Mouse (Mus musculus) adrenal gland, adult 8-10 months (tissue): ENCODE results near the gene Tspan2. TPM values are rescaled to one million over a fixed set of nuclear protein-coding genes. Genes with fewer than 3 reads are reported as not detected.

Experiments used
- DNase-seq: peaks from one replicate; pipeline ENCODE4 v3.0.0; 2022
- total RNA-seq, 4 experiments: library from RNA; stranded (reverse); gene quantifications; 2 replicates each; pipeline ENCODE4 v1.2.4; 2022

Tspan2 gene
- total RNA-seq, 4 experiments from 2014 or later = 4.8 to 10.0 (median 7.3) TPM

DNA sequence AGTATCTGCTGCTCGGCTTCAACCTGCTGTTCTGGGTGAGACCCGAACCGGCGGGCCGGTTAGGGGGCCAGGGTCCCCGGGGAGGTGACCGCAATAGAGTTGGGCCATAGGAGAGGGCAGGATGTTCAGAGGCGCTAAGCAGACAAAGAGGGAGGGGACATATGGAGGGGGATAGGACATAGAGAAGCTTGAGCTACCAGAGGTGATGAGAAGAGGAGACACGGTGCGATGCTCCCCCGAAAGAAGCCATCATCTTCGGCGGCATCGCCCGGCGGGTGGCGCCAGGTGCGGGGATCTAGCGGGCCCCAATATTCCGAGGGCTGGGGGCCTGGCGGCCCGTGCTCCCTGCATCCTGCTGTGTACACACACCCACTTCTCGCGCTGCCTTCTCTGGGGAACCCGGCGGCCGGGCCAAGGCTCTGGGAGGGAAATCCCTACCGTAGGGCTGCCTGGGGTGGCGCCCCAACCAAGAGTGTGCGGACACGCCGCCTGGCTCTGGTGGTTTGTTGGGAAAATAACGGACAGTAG is 766 bp downstream of the Tspan2 start:
- DNase-seq = no peak

DNA sequence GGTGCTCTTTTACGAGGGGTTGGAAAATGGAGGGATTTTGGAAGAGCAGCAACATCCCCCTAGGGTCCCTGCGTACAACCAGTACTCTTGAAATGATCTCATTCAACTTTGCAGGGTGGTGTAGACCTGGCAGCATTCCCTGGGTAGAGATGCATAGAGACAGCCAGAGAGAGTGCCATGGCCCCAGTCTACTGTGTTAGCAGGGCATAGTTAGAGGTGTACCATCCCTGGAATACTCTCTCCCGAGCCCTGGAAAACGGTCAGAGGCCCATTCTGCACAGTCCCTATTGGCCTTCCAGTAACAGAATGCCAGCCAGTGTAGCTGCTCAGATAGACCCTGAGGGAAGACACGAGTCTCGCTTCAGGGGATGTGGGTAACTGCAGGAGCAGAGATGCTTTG is 1.3 kb downstream of the Tspan2 start:
- DNase-seq = no peak

DNA sequence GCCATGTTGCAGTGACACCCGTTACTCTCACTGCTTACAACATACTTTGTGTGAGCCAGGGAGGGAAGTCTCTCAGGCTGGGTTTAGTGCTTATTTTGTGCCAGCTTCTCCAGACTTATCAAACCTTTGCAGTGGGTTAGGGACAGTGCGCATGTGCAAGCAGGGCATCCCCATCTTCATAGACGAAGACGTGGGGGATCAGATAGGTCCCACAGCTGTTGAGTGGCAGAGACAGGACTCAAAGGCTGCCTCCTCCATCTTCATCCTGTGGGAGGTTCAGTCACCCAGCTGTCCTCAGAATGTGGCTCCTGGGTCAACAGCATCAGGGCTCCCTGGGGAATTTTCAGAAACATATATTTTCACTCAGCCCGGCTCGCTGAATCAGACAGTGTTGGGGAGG is 2.1 kb downstream of the Tspan2 start:
- DNase-seq = no peak

DNA sequence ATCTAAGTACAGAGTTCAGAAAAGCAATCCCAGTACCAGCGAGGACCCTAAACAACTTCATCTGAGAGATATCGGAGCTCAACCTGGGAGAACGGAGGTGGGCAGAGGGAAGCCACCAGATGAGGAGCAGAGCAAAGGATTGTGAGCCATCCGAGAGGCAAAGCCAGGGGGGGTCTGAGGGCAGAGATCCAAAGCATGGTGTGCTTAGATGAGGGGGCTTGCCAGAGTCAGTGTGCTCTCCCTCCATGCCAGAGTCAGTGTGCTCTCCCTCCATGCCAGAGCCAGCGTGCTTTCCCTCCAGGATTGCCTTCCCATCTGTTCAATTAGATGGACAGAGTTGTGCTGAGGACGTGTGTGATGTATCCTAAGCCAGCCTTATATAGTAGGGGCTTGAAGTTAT is 2.8 kb downstream of the Tspan2 start:
- no peak for DNase-seq

DNA sequence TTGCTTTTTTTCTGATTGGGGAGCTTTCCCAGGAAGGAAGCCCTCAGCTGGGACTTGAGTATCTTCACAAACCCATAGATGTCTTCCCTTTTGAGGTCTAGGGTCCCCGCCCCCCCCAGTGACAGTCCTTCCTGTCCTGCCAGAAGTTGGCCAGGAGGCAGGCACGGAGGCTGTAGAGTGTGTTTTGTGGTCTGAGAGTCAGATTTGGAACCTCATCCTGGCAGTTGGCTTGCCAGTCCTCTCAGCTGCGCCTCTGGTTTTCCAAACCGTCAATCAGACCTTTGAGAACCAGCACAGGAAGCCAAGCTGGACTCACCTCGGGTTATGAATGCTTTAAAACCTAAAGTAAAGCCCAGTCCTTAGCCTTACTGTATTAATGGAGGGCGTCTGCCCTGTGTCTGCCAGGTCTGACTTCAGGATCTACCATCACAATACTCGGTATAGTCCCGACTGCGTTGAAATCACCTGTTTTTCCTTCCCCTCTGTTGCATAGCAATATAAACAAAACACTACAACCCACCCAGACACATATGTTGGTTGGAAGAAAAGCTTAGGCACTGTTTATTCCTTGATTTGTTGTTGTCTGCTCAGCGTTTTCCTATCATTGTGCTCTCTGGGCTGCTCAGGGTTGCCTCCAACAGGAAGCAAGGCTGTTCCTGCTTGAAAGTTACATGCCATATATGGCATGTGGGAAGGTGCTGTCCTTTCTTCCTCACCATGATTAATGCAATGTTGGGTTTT is 4.0 kb downstream of the Tspan2 start:
- no peak for DNase-seq

DNA sequence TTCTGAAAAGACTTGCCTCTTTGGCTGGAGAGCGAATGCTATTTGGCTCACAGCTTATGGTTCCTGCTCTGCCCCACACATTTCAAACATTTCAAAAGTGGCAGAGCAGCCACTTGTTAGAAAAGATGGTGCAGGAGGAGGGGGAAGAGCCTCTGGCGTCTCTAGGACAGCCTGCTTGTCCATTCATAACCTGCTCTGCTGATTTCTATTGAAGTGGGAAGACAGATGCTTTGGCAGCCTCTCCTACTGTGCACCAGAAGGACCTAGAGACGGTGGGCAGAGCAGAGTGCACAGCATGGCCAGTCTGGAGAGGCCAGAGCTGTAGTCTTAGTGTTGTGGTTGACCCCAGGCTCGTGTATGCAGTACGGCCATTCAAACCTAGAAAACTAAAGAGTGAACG is 4.6 kb downstream of the Tspan2 start:
- DNase-seq = no peak

DNA sequence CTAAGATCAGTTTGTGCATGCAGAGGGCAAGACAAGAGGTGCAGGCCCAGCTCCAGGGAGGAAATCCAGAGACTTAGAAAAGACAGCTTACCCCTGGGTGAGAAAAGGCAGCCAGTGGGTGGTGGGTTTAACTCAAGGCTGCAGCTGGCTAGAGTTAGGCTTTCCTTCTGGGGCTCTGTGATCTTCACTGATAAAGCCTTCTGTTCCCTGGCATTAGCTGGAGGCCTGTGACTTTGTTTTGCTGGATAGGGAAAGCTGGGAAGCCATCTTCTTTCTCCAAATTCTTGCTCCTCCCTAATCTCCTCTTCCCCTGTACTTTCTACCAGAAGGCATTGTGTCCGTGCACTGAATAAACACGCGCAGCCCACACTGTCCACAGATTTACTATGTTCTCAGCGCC is 8.4 kb downstream of the Tspan2 start:
- no peak for DNase-seq

DNA sequence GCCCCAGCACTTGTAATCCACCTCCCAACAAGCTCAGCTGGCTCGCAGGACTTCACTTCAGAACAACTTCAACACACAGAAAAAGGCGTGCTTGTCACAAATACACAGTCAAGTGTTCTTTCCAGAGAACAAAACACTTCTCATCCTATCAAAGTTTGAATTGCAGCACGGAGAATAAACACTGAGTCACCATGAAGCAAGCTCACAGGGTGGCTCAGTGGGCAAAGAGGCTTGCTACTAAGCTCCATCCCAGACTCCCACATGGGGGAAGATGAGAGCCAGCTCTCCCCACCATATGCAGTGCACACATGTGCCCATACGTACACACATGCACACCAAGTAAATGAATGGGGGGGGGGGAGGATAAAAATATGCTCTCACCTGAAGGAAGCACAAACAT is 8.9 kb downstream of the Tspan2 start:
- no peak for DNase-seq

DNA sequence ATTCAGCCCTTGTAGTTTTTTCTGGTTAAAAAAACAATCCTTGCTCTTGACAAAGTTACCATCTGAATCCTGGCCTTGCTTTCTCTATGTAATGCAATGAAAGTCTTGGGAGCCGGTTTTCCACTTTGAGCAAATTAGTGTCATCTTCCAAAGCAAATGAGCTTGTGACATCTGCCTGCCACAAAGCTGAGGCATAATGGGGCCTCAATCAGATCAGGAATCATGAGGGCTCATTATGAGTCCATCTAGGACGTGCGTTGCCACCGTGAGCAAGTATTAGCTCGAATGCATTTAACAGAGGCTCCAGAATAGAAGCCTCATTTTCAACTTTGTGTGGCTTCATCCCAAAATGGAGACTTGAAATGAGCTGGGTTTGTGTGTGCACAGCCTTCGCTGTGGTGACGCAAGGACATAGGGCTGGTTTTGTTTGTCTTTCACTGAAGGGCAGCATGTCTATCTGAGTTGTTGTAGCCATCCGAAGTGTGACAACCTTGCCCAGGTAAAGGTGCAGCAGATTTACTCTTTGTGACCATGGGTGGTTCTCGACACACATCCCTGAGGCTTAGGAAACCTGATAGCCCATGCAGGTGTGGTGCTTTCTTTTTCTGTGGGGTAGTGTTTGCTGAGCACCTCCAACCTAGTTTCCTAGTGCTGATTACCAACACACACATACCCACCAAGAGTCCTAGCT is 9.6 kb downstream of the Tspan2 start:
- no peak for DNase-seq

DNA sequence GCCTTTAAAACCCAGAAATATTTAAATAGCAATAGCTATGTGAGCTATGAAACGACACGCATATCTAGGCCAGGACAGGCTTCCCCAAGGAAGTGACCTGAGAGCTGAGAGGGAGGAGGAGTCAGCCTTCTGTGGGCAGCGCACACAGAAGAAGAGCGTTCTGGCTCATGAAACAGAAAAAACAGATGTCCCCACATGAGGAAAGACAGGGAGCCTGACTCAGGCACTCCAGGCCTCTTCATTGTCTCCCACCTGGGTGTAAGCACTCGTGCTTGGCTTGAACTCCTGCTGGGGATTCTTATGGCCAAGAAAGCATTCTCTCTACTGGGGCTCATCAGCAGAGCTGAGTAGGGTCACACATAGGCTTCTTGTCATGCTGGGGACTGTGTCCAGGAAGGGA is 10.3 kb downstream of the Tspan2 start:
- DNase-seq = no peak

DNA sequence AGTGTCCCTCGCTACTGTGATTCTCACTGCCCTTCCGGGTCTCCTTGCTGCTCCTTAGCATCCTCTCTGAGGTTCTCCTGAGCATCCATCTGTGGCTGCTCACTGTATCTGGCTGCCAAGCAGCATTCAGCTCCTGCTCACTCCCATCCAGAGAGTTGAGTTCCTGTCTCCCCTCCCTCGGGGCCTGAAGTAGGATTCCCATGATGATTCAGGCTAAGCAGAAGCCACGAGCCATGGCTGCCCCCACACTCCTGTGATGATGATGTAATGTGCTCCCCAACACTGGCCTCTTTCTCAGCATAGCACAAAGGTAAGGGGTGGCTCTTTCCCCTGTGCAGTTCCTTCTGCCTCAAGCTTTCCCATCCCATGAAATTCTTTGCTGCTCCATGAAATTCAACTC is 11.8 kb downstream of the Tspan2 start:
- no peak for DNase-seq

DNA sequence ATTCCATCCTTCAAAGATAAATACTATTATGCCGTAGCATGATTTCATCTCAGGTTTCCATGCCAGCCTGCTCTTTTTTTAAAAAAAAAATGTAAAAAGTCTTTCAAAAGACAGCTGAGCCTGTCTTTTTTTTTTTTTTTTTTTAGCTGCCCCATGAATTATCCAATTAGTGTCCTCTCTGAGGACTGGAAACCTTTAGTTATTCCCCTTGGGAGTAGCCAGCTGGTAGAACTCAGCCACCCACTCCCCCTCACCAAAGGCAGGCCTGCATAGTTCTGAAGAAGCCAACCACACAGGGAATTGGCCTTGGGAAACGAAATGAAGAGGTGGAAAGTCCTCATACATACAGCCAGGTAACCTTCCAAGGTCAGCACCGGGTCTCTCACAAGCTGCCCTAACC is 13.7 kb downstream of the Tspan2 start:
- DNase-seq = no peak

DNA sequence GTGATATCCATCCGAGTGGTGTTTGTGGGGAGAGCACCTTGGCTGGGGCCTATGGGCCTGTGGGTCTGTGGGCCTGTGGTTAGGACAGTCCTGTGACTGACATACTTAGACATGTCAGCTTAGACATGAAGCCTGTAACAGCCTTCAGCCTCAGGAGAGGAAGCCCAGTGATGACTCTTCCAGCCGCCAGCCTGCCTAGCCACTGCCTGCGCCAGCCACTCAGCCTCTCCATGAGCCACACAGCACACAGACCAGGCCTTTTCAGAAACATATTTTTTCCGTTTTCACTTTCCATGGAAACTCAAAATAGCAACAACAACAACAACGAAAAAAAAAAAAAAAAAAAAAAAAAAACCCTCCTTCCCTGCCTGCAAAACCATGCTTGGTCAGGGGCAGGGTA is 14.4 kb downstream of the Tspan2 start:
- no peak for DNase-seq

DNA sequence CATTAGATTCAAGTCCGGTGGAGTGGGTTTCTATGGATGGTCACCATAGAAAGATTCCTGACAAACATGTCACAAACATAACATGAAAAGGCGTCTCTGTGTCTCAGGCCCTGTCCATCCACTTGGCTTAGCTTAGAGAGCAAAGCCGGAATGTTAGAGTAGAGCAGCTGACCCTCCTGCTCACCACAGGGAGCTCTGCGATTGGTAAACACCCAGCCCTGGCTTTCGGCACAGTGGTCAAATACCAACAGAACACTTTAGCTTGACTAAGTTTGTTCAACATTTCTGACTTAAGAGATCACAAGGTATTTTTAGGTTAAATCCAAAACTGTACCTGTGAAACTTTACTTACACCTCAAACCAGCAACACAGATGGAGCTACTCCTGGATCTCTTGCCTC is 16.8 kb downstream of the Tspan2 start:
- no peak for DNase-seq

DNA sequence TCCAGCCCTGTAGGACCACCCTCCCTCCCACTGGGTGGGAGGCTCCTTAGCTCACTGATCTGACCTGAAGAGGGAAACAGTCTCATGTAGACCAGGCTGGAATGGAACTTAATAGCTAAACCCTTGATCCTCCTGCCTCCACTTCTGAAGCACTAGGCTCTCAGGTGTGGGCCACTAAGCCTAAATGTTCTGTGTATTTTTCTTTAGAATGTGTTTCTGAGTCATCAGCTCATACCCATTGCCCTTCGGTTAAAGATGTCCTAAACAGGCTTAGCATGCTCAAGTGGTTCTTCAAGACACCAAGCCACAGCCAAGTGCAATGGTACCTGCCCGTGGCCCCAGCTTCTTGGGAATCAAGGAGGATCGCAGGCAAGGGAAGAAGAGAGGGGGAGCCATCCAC is 17.2 kb downstream of the Tspan2 start:
- DNase-seq = no peak

DNA sequence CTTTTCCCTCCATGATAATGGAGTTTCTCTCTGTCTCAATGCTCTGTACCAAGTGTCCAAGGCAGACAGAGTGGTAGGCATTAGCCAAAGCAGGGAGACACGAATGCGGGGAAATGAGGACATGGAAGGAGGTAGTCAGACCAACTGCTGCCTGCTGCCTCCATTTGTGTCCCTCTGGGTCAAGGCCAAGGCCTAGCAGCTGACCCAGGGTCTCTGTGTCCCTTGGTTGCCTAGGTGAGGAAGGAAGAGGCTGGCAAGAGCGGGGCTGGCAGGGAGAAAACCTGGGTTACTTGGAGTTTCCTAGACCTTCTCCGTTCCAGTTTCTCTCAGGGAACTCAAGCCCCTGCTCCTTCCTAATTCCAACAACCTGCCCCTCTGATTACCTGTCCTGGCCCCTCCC is 17.7 kb downstream of the Tspan2 start:
- DNase-seq = no peak

DNA sequence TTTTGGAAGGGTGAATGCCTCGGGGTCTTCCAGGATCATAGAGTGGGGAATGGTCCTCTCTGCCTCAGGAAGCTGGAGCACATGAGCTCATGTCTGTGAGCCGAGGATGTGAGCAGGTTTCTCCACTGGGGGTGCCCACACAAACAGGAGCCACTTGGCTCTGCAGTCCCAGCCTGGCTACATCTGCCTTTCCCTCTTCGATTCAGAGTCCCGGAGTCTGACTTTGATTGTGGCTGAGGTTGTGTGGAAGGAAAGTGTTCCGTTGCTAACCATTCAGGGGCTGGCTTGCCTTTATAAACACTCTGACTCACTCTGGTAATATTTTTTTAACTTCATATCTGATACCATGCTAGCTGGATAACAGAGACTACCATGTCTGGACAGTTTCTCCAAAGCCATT is 18.1 kb downstream of the Tspan2 start:
- no peak for DNase-seq

DNA sequence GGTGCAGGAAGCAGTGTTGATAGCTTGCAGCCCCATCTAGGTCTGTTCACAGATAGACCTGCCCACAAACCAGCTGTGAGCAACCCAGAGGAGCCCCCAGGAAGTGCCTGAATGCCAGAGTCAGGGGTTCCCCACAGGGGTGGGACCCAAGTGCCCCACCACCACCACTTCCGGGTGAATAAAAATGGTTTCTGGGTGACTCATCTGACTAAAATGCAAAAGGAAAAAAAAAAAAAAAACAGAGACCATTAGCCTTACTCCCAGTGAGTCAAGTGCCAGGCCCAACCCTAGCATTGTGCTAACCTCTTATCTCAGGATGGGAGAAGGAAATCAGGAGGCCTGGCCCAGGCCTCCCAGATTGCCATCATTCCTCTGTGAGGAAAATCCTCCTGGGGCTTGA is 21.5 kb downstream of the Tspan2 start:
- DNase-seq = no peak

DNA sequence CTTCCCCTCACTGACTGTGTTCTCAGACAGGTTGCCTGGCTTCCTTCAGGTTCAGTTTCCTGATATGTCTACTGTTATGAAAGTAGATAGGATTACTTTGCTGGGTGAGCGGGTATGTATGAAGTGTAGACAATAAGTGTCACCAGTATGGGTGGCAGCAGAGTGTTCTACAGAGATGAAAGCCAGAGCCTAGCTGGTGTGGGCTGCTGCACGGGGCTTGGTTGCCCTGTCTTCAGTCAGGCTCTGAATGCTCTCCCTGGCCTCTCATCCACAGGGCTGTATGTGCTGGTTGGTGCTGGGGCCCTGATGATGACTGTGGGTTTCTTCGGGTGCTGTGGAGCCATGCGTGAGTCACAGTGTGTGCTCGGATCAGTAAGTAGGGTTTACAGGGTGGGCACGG is 22.7 kb downstream of the Tspan2 start:
- DNase-seq = no peak

DNA sequence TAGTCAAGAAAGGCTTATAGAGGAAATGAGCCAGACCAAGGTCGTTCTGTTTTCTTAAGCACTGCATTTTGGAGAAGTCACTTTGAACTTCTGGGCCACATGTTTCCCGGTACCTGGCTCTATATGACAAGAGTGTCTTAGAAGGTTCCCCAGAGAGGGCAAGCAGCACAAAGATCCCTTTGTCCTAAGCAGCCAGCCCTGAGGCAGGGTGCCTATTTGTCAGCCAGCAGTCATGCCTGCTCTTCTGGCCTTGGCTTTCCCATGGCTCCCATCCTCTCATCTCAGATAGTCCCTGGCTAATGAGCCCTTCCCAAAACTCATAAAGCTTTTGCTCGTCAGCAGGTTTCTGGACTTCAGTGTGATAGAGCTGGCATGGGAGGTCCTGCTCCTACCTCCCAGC is 25.9 kb downstream of the Tspan2 start:
- no peak for DNase-seq

DNA sequence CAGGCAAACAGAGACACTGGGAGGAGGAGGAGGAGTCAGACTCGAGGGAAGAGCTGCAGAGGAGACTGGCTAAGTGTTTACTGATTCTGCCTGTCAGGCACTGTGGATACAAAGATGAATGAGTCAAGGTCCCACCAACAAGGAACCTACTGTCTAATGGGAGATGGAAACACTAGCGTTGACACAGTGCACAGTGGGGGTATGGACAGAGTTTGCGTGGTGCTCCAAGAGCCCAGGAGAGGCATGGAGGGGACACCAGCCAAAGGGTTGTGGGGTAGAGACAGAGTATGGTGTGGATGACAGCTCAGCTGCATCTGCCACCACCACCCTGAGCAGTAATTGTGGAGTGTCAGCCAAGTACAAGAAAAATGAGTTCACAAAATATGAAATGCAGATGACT is 28.1 kb downstream of the Tspan2 start:
- DNase-seq = no peak

DNA sequence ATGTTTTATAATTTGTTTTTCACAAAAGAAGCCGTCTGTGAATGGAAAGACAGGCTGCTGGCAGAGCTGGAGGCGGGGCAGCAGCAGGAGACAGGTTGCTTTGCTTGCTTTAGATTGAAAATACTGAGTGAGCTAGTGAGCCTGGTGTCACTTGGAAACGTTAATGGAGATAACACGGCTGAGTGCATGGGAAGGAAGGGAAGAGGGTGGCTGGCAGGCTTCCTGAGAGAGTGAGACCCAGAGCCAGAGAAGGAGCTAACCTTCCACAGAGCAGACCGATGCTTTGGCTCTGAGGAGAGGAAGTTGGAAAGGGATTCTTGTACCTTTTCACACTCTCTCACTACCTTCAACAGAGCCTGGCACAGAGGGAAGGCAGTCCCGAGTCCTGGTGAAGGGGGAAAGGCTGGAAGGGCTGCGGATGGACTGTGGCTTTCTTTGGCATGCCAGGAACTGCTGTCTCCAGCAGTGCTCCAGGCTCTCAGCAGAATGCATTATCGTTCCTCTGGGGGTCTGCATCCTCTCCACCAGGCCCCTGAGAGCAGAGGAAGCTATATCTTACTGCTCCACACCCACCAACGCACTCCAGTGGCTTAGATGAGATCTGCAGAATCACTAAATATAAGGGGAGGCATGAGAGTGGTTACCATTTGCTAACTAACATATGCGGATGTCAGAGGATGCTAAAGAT is 29.5 kb downstream of the Tspan2 start:
- DNase-seq = no peak

DNA sequence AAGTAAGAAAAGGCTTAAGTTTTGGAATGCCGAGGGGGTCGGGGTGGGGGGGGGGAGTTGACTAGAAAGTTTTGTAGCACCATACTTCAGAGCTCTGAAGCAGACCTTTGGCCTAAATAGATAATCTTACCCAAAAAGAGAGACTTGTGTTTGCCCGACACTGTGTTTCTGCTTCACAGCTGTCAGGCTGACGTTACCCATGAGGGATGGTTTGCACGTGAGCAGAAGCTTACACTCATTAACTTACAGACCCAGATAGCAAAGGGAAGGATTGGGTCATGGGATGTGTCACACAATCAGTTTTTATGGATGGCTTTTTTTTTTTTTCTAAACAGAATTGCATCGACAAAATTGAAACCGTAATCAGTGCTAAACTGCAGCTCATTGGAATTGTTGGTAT is 30.5 kb downstream of the Tspan2 start:
- DNase-seq = no peak

DNA sequence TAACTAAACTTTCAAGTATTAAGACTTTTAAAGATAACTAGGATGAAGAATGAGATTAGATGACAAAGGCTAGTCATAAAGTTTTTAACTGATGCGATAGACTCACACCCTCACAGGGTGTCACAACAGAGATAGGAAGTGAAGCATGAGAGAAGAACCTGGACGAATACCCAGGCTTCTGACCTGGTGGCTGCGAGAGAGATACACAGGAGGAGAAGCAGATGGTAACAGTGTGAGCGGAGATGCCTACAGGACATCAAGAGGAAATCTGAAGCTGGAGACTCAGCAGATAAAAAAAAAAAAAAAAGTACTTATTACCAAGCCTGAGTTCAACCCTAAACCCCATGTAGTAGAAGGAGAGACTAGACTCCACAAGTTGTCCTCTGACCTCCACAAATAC is 38.7 kb downstream of the Tspan2 start:
- DNase-seq = no peak
